Mouse (Mus musculus): Measurements from ENCODE around the gene Gm11985.

DNA sequence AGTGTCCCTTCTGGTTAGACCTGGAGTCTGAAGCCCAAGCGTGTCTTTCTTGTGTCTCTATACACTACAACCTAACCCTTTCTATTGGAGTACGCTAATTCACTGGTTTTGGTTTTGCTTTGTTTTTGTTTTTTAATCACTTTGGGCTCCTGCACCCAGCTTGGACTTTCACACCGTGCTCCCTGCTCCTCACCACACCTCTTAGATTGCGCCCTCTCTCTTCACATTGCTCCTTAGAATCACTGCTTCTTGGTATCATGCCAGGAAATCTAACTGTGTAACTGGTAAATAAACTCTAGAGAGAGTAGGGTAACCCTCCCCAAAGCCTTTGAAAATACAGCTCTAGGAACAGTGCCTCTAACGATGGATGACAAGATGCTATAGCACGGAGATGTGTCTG is 30.2 kb downstream of the Gm11985 start:
- TF ChIP-seq POLR2A (IDR thresholded peaks at IDR 0.05; ENCODE audit: insufficient read depth, low read depth, low read length): no peak
- TF ChIP-seq EP300 (IDR thresholded peaks at IDR 0.05; ENCODE audit: insufficient read depth, low read depth, low read length): no peak
- no peak for TF ChIP-seq CTCF (IDR thresholded peaks at IDR 0.05)
